Mouse (Mus musculus): Measurements from ENCODE around the gene Katnb1. TPM values are rescaled to one million over a fixed set of nuclear protein-coding genes. Genes with fewer than 3 reads are reported as not detected.

Katnb1 gene
- total and polyA plus RNA-seq, 3 experiments = 9.8 to 19.8 (median 13.1) TPM

- dilution Hi-C loops (cut with MboI; ENCODE audit: extremely low pct_ligation_motif_present, extremely low pct_unique_long_range_greater_than_20kb, low sequenced_read_pairs) = no loop called here
These were observed 3.3 kb downstream of the Katnb1 start for GRCm38 (mm10) chr8:95084261-95084660.

GRCm38 (mm10) chr8:95084744-95085431 is 3.9 kb downstream of the Katnb1 start:
- no peak overlapping the region for H3K9ac ChIP-seq (ENCODE audit: insufficient read depth, low read depth)
- DNase-seq (ENCODE audit: extremely low read depth) = no peak
- peaks cover 3 to 12% of the 10 kb centered on the region in 2 experiments for H3K4me1 ChIP-seq (ENCODE audit: control insufficient read depth in 1 of 2, insufficient read depth in 2 of 2)
- peaks cover 18 to 65% of the 10 kb centered on the region in 2 experiments for H3K36me3 ChIP-seq (replicated peaks in 1 of 2; ENCODE audit: control insufficient read depth in 1 of 2, insufficient read depth in 1 of 2, low read length in 1 of 2)
- dilution Hi-C loops (cut with MboI; ENCODE audit: extremely low pct_ligation_motif_present, extremely low pct_unique_long_range_greater_than_20kb, low sequenced_read_pairs) = no loop called here
- H3K9me3 ChIP-seq (replicated peaks; ENCODE audit: low read length) = no peaks in the 10 kb centered on the region
- no peak overlapping the region for H3K27ac ChIP-seq (ENCODE audit: insufficient read depth, low read depth)
- TF ChIP-seq MAX (IDR thresholded peaks at IDR 0.05; ENCODE audit: low read length) = no peak
- no peak for TF ChIP-seq ZNF384 (IDR thresholded peaks at IDR 0.05; ENCODE audit: low read depth, low read length)
- no peak for TF ChIP-seq MYC (IDR thresholded peaks at IDR 0.05; ENCODE audit: low read depth, low read length)
- no peak overlapping the region for H3K4me2 ChIP-seq (ENCODE audit: insufficient read depth, low read depth, poor library complexity, severe bottlenecking)
- no peak overlapping the region for H3K4me3 ChIP-seq (replicated peaks in 1 of 3; ENCODE audit: low read depth in 2 of 3, low read length in 2 of 3, poor library complexity in 1 of 3)
- in situ Hi-C loops (cut with MboI; ENCODE audit: low pct_ligation_motif_present, low pct_unique_long_range_greater_than_20kb, low sequenced_read_pairs) = loop anchor here (25.0 kb wide), 1 partner anchor 127 kb away; the partner anchor contains the start of gene Kifc3
- H3K27me3 ChIP-seq (replicated peaks) = no peaks in the 10 kb centered on the region
- H3K79me2 ChIP-seq (replicated peaks; ENCODE audit: control insufficient read depth, extremely low read depth, insufficient read depth, poor library complexity, severe bottlenecking) = no peaks in the 10 kb centered on the region

More at GRCm38 (mm10) chr8:95084261-95084660, 3.3 kb downstream of the Katnb1 start:
- H3K79me2 ChIP-seq (replicated peaks; ENCODE audit: control insufficient read depth, extremely low read depth, insufficient read depth, poor library complexity, severe bottlenecking) = no peaks in the 10 kb centered on the region
- no peak overlapping the region for H3K9ac ChIP-seq (ENCODE audit: insufficient read depth, low read depth)
- H3K36me3 ChIP-seq (replicated peaks in 1 of 2; ENCODE audit: control insufficient read depth in 1 of 2, insufficient read depth in 1 of 2, low read length in 1 of 2) = peaks cover 18 to 61% of the 10 kb centered on the region in 2 experiments
- H3K27ac ChIP-seq (ENCODE audit: insufficient read depth, low read depth) = no peak overlapping the region
- peaks cover 3 to 18% of the 10 kb centered on the region in 2 experiments for H3K4me1 ChIP-seq (ENCODE audit: control insufficient read depth in 1 of 2, insufficient read depth in 2 of 2)
- TF ChIP-seq ZC3H11A (IDR thresholded peaks at IDR 0.05; ENCODE audit: low read depth, low read length) = no peak
- no peak for TF ChIP-seq KAT2A (IDR thresholded peaks at IDR 0.05; ENCODE audit: insufficient replicate concordance, low read length)
- no peak for TF ChIP-seq JUN (IDR thresholded peaks at IDR 0.05; ENCODE audit: insufficient read depth, low read depth, low read length)
- no peak for TF ChIP-seq NELFE (IDR thresholded peaks at IDR 0.05; ENCODE audit: low read depth, low read length)
- TF ChIP-seq NRF1 (IDR thresholded peaks at IDR 0.05; ENCODE audit: low read depth, low read length) = no peak
- no peak for TF ChIP-seq MAX (IDR thresholded peaks at IDR 0.05; ENCODE audit: low read length)
- no peak for TF ChIP-seq MXI1 (IDR thresholded peaks at IDR 0.05; ENCODE audit: low read depth, low read length)
- TF ChIP-seq MAFK (IDR thresholded peaks at IDR 0.05; ENCODE audit: insufficient replicate concordance, low read length) = no peak
- no peak for TF ChIP-seq RCOR1 (conservative IDR thresholded peaks at IDR 0.05; ENCODE audit: low read depth, low read length)
- no peak for TF ChIP-seq TCF12 (IDR thresholded peaks at IDR 0.05; ENCODE audit: low read depth, low read length)
- no peak for TF ChIP-seq ZNF384 (IDR thresholded peaks at IDR 0.05; ENCODE audit: low read depth, low read length)
- TF ChIP-seq TBP (conservative IDR thresholded peaks at IDR 0.05; ENCODE audit: low read depth, low read length) = no peak
- H3K9me3 ChIP-seq (replicated peaks; ENCODE audit: low read length) = no peaks in the 10 kb centered on the region
- in situ Hi-C loops (cut with MboI; ENCODE audit: low pct_ligation_motif_present, low pct_unique_long_range_greater_than_20kb, low sequenced_read_pairs) = loop anchor here (25.0 kb wide), 1 partner anchor 128 kb away; the partner anchor contains the start of gene Kifc3
- no peak overlapping the region for H3K4me2 ChIP-seq (ENCODE audit: insufficient read depth, low read depth, poor library complexity, severe bottlenecking)
- H3K4me3 ChIP-seq (replicated peaks in 1 of 3; ENCODE audit: low read depth in 2 of 3, low read length in 2 of 3, poor library complexity in 1 of 3) = no peak overlapping the region
- H3K27me3 ChIP-seq (replicated peaks) = no peaks in the 10 kb centered on the region
- no peak for DNase-seq (ENCODE audit: extremely low read depth)
